Mouse (Mus musculus): ENCODE measurements around the gene Slc22a15. TPM values are rescaled to one million over a fixed set of nuclear protein-coding genes. Genes with fewer than 3 reads are reported as not detected.

Gene Slc22a15
- polyA plus RNA-seq, 1 experiment from 2014 or later, result 8.2 TPM

- WGBS, result 71% methylated on average over 5 of the region's 5 CpGs
- Histone ChIP-seq H3K27ac (ENCODE audit: poor library complexity, severe bottlenecking) (no peak overlapping the region), H3K4me2 (no peak overlapping the region), H3K4me1 (replicated peaks) (peaks cover 17% of the 10 kb centered on the region; the same call in 1 of the 2 replicates), H3K36me3 (peaks cover 30% of the 10 kb centered on the region), H3K9ac (no peak overlapping the region), H3K27me3 (replicated peaks) (no peaks in the 10 kb centered on the region), H3K9me3 (replicated peaks) (no peaks in the 10 kb centered on the region), H3K4me3 (no peak overlapping the region)
- ATAC-seq (ENCODE audit: insufficient number of reproducible peaks, low FRiP score), result no peak
Observed at GRCm38 (mm10) chr3:101916525-101916924, 7.7 kb downstream of the Slc22a15 start.

- Histone ChIP-seq H3K9ac (no peak overlapping the region), H3K36me3 (peaks cover 25% of the 10 kb centered on the region), H3K4me3 (no peak overlapping the region), H3K4me1 (replicated peaks) (peaks cover 17% of the 10 kb centered on the region; the same call in 1 of the 2 replicates), H3K27me3 (replicated peaks) (no peaks in the 10 kb centered on the region), H3K9me3 (replicated peaks) (no peaks in the 10 kb centered on the region), H3K4me2 (no peak overlapping the region), H3K27ac (ENCODE audit: poor library complexity, severe bottlenecking) (no peak overlapping the region)
- WGBS, result 73% methylated on average over 14 of the region's 14 CpGs
- ATAC-seq (ENCODE audit: insufficient number of reproducible peaks, low FRiP score), result no peak
Observed at GRCm38 (mm10) chr3:101915048-101915801, 9.0 kb downstream of the Slc22a15 start.

- Histone ChIP-seq H3K36me3 (peaks cover 34% of the 10 kb centered on the region), H3K4me3 (no peak overlapping the region), H3K27ac (ENCODE audit: poor library complexity, severe bottlenecking) (no peak overlapping the region), H3K27me3 (replicated peaks) (no peaks in the 10 kb centered on the region), H3K9ac (no peak overlapping the region), H3K4me2 (no peak overlapping the region), H3K9me3 (replicated peaks) (no peaks in the 10 kb centered on the region), H3K4me1 (replicated peaks) (peaks cover 15% of the 10 kb centered on the region; the same call in 1 of the 2 replicates)
- ATAC-seq (ENCODE audit: insufficient number of reproducible peaks, low FRiP score), result no peak
- 79% methylated on average over 5 of the region's 5 CpGs for WGBS
Observed at GRCm38 (mm10) chr3:101914266-101914665, 10.0 kb downstream of the Slc22a15 start.

DNA sequence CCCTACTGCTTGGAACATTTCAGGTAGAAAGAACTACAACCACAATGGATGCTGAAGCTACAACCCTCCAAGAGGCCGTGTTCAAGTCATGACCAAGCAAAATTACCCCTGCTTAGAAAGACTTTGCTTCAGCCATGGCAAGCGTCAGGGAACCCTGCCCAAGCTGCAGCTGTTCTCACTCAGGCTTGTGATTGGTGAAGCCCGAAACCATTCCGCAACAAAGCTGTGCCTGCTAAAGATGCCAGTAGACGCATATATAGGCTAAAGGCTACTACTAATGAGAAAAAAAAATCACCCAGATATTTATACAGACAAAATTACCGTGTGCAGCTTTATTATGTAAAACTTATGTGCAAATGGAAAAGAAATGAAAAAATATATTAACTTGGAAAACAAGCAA is 12.2 kb downstream of the Slc22a15 start:
- Histone ChIP-seq H3K36me3 (peaks cover 42% of the 10 kb centered on the region), H3K9me3 (replicated peaks) (no peaks in the 10 kb centered on the region; the same call in 1 of the 2 replicates), H3K4me1 (replicated peaks) (peaks cover 12% of the 10 kb centered on the region), H3K9ac (no peak overlapping the region), H3K4me2 (no peak overlapping the region), H3K27ac (ENCODE audit: poor library complexity, severe bottlenecking) (no peak overlapping the region), H3K4me3 (no peak overlapping the region), H3K27me3 (replicated peaks) (no peaks in the 10 kb centered on the region)
- 82% methylated on average over 6 of the region's 6 CpGs for WGBS
- ATAC-seq (ENCODE audit: insufficient number of reproducible peaks, low FRiP score), result no peak

DNA sequence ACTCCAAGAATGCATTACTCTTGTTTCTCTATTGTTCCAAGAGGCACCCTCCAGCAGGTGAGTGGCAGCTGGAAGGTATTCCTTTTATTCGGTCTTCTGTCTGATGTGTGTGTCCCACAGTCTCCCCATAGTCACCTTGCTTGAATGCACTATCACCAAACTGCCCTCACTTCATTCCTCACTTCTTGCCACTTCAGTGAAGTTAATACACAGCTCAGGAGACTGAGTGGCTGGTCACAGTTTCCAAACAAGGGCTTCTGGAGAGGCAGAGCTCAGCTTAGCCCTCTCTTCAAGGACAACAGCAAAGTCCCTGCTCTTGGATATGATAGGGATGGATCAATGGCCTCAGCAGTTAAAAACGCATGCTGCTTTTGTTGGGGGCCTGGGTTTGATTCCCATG is 17.2 kb downstream of the Slc22a15 start:
- ATAC-seq (ENCODE audit: insufficient number of reproducible peaks, low FRiP score), result no peak
- H3K4me3 ChIP-seq, result no peak overlapping the region
- H3K9ac ChIP-seq, result no peak overlapping the region
- H3K27me3 ChIP-seq (replicated peaks), result no peaks in the 10 kb centered on the region
- no peaks in the 10 kb centered on the region; the same call in 1 of the 2 replicates for H3K9me3 ChIP-seq (replicated peaks)
- no peak overlapping the region for H3K4me2 ChIP-seq
- 37% methylated on average over 2 of the region's 2 CpGs for WGBS
- H3K4me1 ChIP-seq (replicated peaks), result peaks cover 47% of the 10 kb centered on the region
- H3K27ac ChIP-seq (ENCODE audit: poor library complexity, severe bottlenecking), result peak overlapping the region; percentile 80
- peaks cover 17% of the 10 kb centered on the region for H3K36me3 ChIP-seq

- Histone ChIP-seq H3K9ac (no peak overlapping the region), H3K4me1 (replicated peaks) (peaks cover 55% of the 10 kb centered on the region), H3K4me3 (no peak overlapping the region), H3K4me2 (no peak overlapping the region), H3K27ac (ENCODE audit: poor library complexity, severe bottlenecking) (no peak overlapping the region), H3K36me3 (peaks cover 13% of the 10 kb centered on the region), H3K27me3 (replicated peaks) (no peaks in the 10 kb centered on the region), H3K9me3 (replicated peaks) (no peaks in the 10 kb centered on the region; the same call in 1 of the 2 replicates)
- 73% methylated on average over 7 of the region's 7 CpGs for WGBS
- ATAC-seq (ENCODE audit: insufficient number of reproducible peaks, low FRiP score), result no peak
Observed at GRCm38 (mm10) chr3:101904776-101905175, 19.5 kb downstream of the Slc22a15 start.

DNA sequence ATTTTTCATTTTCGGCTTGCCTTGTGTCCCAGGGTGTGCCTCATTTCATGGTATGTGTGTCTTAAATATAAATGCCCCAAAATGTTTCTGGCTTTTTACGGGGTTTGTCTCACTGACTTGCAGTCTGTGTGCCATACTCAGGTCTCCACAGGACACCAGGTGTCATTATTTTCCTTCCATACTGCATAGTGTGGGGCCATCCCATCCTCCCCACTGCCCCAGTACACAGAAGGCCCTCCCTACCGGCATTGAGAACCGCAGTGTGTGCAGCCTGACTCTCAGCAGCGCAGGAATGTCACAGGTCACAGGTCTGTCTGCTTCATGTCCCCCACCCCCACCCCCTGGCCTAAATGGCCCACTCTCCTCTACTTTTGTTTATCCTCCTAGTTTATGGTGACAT is 21.2 kb downstream of the Slc22a15 start:
- H3K9me3 ChIP-seq (replicated peaks), result no peaks in the 10 kb centered on the region
- peaks cover 55% of the 10 kb centered on the region for H3K4me1 ChIP-seq (replicated peaks)
- ATAC-seq (ENCODE audit: insufficient number of reproducible peaks, low FRiP score), result no peak
- H3K4me2 ChIP-seq, result no peak overlapping the region
- H3K27ac ChIP-seq (ENCODE audit: poor library complexity, severe bottlenecking), result peak overlapping the region; percentile 81; the same call in 1 of the 2 replicates
- H3K4me3 ChIP-seq, result no peak overlapping the region
- 65% methylated on average over 5 of the region's 5 CpGs for WGBS
- 0 out of 2 replicates have a peak overlapping the region, but pooled peaks have one; percentile 2 for H3K9ac ChIP-seq
- H3K27me3 ChIP-seq (replicated peaks), result no peaks in the 10 kb centered on the region
- 0 out of 2 replicates have a peak, but pooled peaks cover 2% of the 10 kb centered on the region for H3K36me3 ChIP-seq

DNA sequence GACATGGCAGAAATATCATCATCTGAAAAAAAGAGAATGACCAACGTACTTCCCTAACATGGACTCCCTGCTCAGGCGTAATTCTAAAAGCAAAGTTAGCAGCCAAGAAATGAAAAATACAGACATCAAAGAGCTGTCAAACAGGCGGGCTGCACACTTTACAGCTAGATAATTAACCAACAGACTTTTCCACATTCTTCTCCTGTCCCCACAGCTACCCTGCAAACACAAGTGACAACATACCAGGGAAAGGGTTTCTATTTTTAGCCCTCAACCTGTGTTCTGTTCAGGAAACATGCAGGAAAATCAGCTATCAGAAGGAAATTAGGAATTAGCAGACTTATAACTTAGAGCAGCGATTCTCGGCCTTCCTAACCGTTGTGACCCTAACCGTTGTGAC is 21.9 kb downstream of the Slc22a15 start:
- H3K4me1 ChIP-seq (replicated peaks), result peaks cover 51% of the 10 kb centered on the region
- peak overlapping the region; percentile 17; the same call in 1 of the 2 replicates for H3K4me2 ChIP-seq
- 0 out of 2 replicates have a peak, but pooled peaks cover 2% of the 10 kb centered on the region for H3K36me3 ChIP-seq
- H3K4me3 ChIP-seq, result no peak overlapping the region
- no peak for ATAC-seq (ENCODE audit: insufficient number of reproducible peaks, low FRiP score)
- H3K9me3 ChIP-seq (replicated peaks), result no peaks in the 10 kb centered on the region
- 28% methylated on average over 7 of the region's 7 CpGs for WGBS
- peak overlapping the region; percentile 81 for H3K27ac ChIP-seq (ENCODE audit: poor library complexity, severe bottlenecking)
- no peak overlapping the region for H3K9ac ChIP-seq
- no peaks in the 10 kb centered on the region for H3K27me3 ChIP-seq (replicated peaks)

- Histone ChIP-seq H3K4me3 (no peak overlapping the region), H3K4me1 (replicated peaks) (peaks cover 12% of the 10 kb centered on the region), H3K27ac (ENCODE audit: poor library complexity, severe bottlenecking) (no peak overlapping the region), H3K9me3 (replicated peaks) (no peaks in the 10 kb centered on the region), H3K36me3 (peaks cover 8% of the 10 kb centered on the region), H3K27me3 (replicated peaks) (no peaks in the 10 kb centered on the region), H3K4me2 (no peak overlapping the region), H3K9ac (no peak overlapping the region)
- no peak for ATAC-seq (ENCODE audit: insufficient number of reproducible peaks, low FRiP score)
- WGBS, result 86% methylated on average over 15 of the region's 15 CpGs
Observed at GRCm38 (mm10) chr3:101897377-101897974, 26.8 kb downstream of the Slc22a15 start.

DNA sequence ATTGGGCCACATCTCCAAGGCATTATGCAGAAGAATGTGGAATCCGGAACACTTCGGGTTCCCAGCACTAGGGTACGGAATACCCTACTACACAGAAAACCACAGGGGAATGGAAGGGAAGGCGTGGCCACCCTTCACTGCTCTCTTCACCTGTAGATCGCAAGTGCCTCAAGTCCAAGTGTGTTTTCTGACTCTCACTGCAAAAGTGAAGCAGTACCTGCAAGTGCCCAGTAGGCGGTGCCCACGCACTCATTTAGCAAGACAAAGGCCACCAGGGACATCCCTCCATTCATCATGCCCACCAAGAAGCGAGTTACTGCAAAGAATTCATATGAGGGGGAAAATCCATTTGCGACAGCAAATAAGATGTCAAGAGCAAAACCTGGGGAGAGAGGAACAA is 27.4 kb downstream of the Slc22a15 start:
- no peak for ATAC-seq (ENCODE audit: insufficient number of reproducible peaks, low FRiP score)
- Histone ChIP-seq H3K9ac (no peak overlapping the region), H3K4me1 (replicated peaks) (peaks cover 6% of the 10 kb centered on the region), H3K9me3 (replicated peaks) (no peaks in the 10 kb centered on the region), H3K4me3 (no peak overlapping the region), H3K36me3 (peaks cover 8% of the 10 kb centered on the region), H3K27me3 (replicated peaks) (no peaks in the 10 kb centered on the region), H3K4me2 (no peak overlapping the region), H3K27ac (ENCODE audit: poor library complexity, severe bottlenecking) (no peak overlapping the region)
- 27% methylated on average over 9 of the region's 9 CpGs for WGBS

- Histone ChIP-seq H3K36me3 (peaks cover 8% of the 10 kb centered on the region), H3K27ac (ENCODE audit: poor library complexity, severe bottlenecking) (no peak overlapping the region), H3K9ac (no peak overlapping the region), H3K27me3 (replicated peaks) (no peaks in the 10 kb centered on the region), H3K9me3 (replicated peaks) (no peaks in the 10 kb centered on the region), H3K4me3 (no peak overlapping the region), H3K4me1 (replicated peaks) (no peaks in the 10 kb centered on the region), H3K4me2 (no peak overlapping the region)
- WGBS, result 80% methylated on average over 7 of the region's 7 CpGs
- ATAC-seq (ENCODE audit: insufficient number of reproducible peaks, low FRiP score), result no peak
Observed at GRCm38 (mm10) chr3:101895376-101895910, 28.8 kb downstream of the Slc22a15 start.

All from heart, embryonic 12.5 days (tissue).